Mouse (Mus musculus): ENCODE data around the gene Igfbp3. TPM values are rescaled to one million over a fixed set of nuclear protein-coding genes. Genes with fewer than 3 reads are reported as not detected.
A peak's percentile ranks its signal among the peaks of the same experiment; 100 is the strongest.

The Igfbp3 gene
- total RNA-seq, 2 experiments from 2014 or later = 10.2 to 11.1 TPM

GRCm38 (mm10) chr11:7199736-7200392 lies 13.9 kb downstream of the Igfbp3 start:
- no peak overlapping the region for H3K4me3 ChIP-seq
- peak; percentile 67 to 75 for DNase-seq (ENCODE audit: low spot score in 2 of 2)
- TF ChIP-seq CTCF (conservative IDR thresholded peaks at IDR 0.05) = peak; percentile 95
- H3K27ac ChIP-seq = no peak overlapping the region

GRCm38 (mm10) chr11:7198481-7199256 lies 15.1 kb downstream of the Igfbp3 start:
- DNase-seq (ENCODE audit: low spot score in 2 of 2) = no peak
- no peak overlapping the region for H3K4me3 ChIP-seq
- no peak overlapping the region for H3K27ac ChIP-seq
- TF ChIP-seq CTCF (conservative IDR thresholded peaks at IDR 0.05) = no peak

DNA sequence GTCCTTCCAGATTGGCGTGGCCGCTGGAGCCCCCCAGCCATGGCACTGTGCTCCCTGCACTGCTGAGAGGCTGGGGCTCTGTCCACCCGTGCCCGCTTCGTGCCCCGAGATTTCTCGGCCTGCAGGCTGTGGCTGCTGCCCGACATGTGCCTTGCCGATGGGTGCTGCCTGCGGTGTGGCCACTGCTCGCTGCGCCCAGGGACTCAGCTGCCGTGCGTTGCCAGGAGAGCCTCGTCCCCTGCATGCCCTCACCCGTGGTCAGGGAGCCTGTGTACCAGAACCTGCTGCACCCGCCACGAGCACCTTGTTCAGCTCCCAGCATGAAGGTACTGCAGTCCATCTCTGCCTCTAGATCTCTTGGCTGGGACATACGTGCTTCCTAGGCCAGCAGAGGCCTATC lies 15.7 kb downstream of the Igfbp3 start:
- H3K4me3 ChIP-seq = no peak overlapping the region
- TF ChIP-seq CTCF (conservative IDR thresholded peaks at IDR 0.05) = no peak
- no peak overlapping the region for H3K27ac ChIP-seq
- DNase-seq (ENCODE audit: low spot score in 2 of 2) = no peak

- Histone ChIP-seq H3K4me3 (no peak within 1 kb of the TSS), H3K27ac (no peak within 1 kb of the TSS)
- no peak for DNase-seq (ENCODE audit: low spot score in 2 of 2)
- TF ChIP-seq CTCF (conservative IDR thresholded peaks at IDR 0.05) = no peak
Observed at GRCm38 (mm10) chr11:7197491-7197941, 16.2 kb downstream of the Igfbp3 start, which contains the start of gene Igfbp1. Igfbp1 (plus strand) TSS chr11:7197782.

DNA sequence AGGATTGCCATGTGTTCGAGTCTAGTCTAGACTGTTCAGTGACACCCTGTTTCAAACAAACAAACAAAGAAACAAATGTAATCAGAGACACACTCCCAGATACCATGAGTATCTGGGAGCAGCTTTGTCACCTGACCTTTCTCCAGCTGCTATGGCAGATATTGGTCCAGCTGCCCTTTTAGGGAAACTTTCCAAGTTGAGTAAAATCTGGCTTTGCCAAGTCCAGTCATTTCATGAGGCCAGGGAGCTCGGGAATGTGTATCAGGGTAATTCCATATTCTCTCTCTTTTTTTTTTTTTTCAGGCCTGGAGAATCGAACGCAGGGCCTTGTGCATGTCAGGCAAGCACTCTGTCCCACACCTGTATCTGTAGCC lies 18.4 kb downstream of the Igfbp3 start:
- no peak overlapping the region for H3K27ac ChIP-seq
- H3K4me3 ChIP-seq = no peak overlapping the region
- no peak for DNase-seq (ENCODE audit: low spot score in 2 of 2)
- no peak for TF ChIP-seq CTCF (conservative IDR thresholded peaks at IDR 0.05)

- Histone ChIP-seq H3K4me3 (no peak overlapping the region), H3K27ac (no peak overlapping the region)
- DNase-seq (ENCODE audit: low spot score in 2 of 2) = no peak
- TF ChIP-seq CTCF (conservative IDR thresholded peaks at IDR 0.05) = peak; percentile 44
Observed at GRCm38 (mm10) chr11:7194432-7195311, 19.1 kb downstream of the Igfbp3 start.

DNA sequence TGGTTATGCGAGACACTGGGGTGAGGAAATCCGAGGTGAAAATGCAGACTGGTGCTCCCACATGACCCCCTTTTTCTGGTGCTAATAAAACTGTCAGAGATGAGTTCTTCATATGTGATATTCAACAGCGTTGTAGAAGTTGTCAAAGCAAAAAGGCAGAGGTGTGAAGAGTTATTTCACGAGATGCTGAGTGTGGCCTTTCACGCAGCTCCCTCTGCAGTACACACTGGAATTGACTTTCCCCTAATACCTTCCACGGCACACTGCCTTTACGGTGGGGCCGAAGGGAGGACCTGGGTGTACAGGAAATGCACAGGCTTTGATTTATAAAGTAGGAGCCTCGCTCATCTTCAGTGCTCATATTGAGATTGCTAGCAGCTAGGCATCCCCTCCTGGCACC lies 20.6 kb downstream of the Igfbp3 start:
- Histone ChIP-seq H3K4me3 (no peak overlapping the region), H3K27ac (no peak overlapping the region)
- peak; percentile 34; the same call in 1 of the 2 replicates for TF ChIP-seq CTCF (conservative IDR thresholded peaks at IDR 0.05)
- no peak for DNase-seq (ENCODE audit: low spot score in 2 of 2)

DNA sequence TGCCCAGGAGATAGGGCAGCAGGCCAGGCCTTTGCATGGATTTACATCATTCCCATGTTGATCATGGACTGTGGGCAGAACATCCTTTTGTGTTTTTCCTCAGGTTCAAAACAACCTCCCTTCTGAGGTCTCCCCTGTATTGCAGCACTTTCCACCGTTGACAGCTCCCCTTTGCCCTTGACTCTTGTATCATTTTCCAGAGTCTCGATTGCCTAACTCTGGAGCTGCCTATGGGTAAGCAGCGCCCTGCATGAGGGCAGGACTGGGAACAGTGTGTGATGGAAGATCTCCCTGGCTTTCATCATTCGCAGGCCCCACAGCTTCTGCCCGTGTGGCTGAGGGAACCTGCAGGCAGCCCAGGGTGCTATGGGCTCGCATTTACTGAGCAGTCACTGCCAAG lies 21.0 kb downstream of the Igfbp3 start:
- Histone ChIP-seq H3K4me3 (no peak overlapping the region), H3K27ac (no peak overlapping the region)
- no peak for DNase-seq (ENCODE audit: low spot score in 2 of 2)
- no peak for TF ChIP-seq CTCF (conservative IDR thresholded peaks at IDR 0.05)

- Histone ChIP-seq H3K27ac (no peak within 1 kb of the TSS), H3K4me3 (no peak within 1 kb of the TSS)
- TF ChIP-seq CTCF (conservative IDR thresholded peaks at IDR 0.05) = no peak
- DNase-seq (ENCODE audit: low spot score in 2 of 2) = no peak
Observed at GRCm38 (mm10) chr11:7188469-7188868, 25.3 kb downstream of the Igfbp3 start, which contains the start of gene Gm11985. Gm11985 (minus strand) TSS chr11:7188569.

- TF ChIP-seq CTCF (conservative IDR thresholded peaks at IDR 0.05) = no peak
- no peak for DNase-seq (ENCODE audit: low spot score in 2 of 2)
- Histone ChIP-seq H3K27ac (no peak overlapping the region), H3K4me3 (no peak overlapping the region)
Observed at GRCm38 (mm10) chr11:7187472-7187871, 26.3 kb downstream of the Igfbp3 start.

DNA sequence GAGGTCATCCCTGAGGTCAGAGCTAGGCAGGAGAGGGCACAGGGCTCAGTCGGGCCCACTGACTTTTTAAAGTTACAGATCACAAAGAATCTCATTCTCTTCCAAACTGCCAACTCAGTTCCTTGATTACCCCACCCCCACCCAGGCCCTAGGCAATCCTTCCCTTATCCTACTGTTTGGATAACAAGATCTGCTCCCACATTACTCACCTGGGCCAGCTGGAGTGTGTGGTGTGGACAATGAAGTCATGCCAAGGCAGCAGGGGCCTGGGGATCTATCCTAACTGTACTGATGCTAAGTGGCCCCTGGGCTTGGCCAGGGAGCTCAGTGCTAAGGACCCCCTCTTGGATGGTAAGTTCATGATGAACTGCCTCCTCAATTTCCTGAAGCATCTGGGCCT lies 29.3 kb downstream of the Igfbp3 start:
- Histone ChIP-seq H3K4me3 (no peak overlapping the region), H3K27ac (no peak overlapping the region)
- TF ChIP-seq CTCF (conservative IDR thresholded peaks at IDR 0.05) = no peak
- DNase-seq (ENCODE audit: low spot score in 2 of 2) = no peak

- DNase-seq (ENCODE audit: low spot score in 2 of 2) = no peak
- no peak overlapping the region for H3K27ac ChIP-seq
- H3K4me3 ChIP-seq = no peak overlapping the region
- no peak for TF ChIP-seq CTCF (conservative IDR thresholded peaks at IDR 0.05)
Observed at GRCm38 (mm10) chr11:7182409-7183042, 31.2 kb downstream of the Igfbp3 start.

Measured in layer of hippocampus, adult 2 months (tissue).